In genomic region chr16:62846498-62847312, GRCm38 (mm10) we compare ENCODE assay signal across 8 mouse cellular contexts. TPM values are rescaled to one million over a fixed set of nuclear protein-coding genes. Genes with fewer than 3 reads are reported as not detected.
DNase-seq lines count a peak whose midpoint lies in the region; ATAC-seq and TF ChIP-seq lines count a peak whose summit lies in the region.

Gene Arl13b (minus strand): TSS chr16:62847040.

- TF ChIP-seq CTCF in gastrocnemius, adult 2 months (IDR thresholded peaks at IDR 0.05) = no peak
- TF ChIP-seq CTCF in hindbrain, postnatal 0 days (IDR thresholded peaks at IDR 0.05; ENCODE audit: low read depth) = no peak
- no peak for TF ChIP-seq CTCF in left cerebral cortex, adult 2 months (IDR thresholded peaks at IDR 0.05)

- peak; percentile 98 for DNase-seq in ZHBTc4 (ENCODE audit: low read depth, low spot score)
- peak; percentile 94 for DNase-seq in gastrocnemius, adult 2 months
- peak; percentile 98 for DNase-seq in hindbrain, postnatal 0 days (ENCODE audit: low spot score)
- peak; percentile 87 to 93 for DNase-seq in left cerebral cortex, adult 2 months (ENCODE audit: extremely low spot score in 1 of 2, low spot score in 2 of 2)
- peak; percentile 92 to 94 for DNase-seq in right cerebral cortex, adult 2 months (ENCODE audit: low spot score in 2 of 2)
- DNase-seq in urinary bladder, postnatal 14 days (ENCODE audit: low spot score) = peak; percentile 93

- peak within 1 kb of the TSS; percentile 97 for H3K4me2 ChIP-seq in hindbrain, postnatal 0 days (ENCODE audit: low read depth, low read length)

- H3K36me3 ChIP-seq in hindbrain, postnatal 0 days (ENCODE audit: insufficient read depth, low read length) = no peaks in the 10 kb centered on the region

- intact Hi-C loops in gastrocnemius, adult 2 months (cut with DNase I) = loop anchor here (5.0 kb wide), 1 partner anchor 59 kb away; the partner anchor contains the start of gene Nsun3
- intact Hi-C loops in left cerebral cortex, adult 2 months (cut with DNase I) = no loop called here

- WGBS in hindbrain, postnatal 0 days = under 1% methylated on average over 52 of the region's 52 CpGs

- H3K4me1 ChIP-seq in hindbrain, postnatal 0 days (ENCODE audit: insufficient read depth, low read length) = no peaks in the 10 kb centered on the region

- no peaks in the 10 kb centered on the region for H3K9me3 ChIP-seq in hindbrain, postnatal 0 days (ENCODE audit: low read length)

- peak within 1 kb of the TSS; percentile 89 for H3K27ac ChIP-seq in gastrocnemius, adult 2 months
- peak within 1 kb of the TSS; percentile 54; the same call in 1 of the 2 replicates for H3K27ac ChIP-seq in hindbrain, postnatal 0 days
- H3K27ac ChIP-seq in left cerebral cortex, adult 2 months = peak within 1 kb of the TSS; percentile 77

- peak within 1 kb of the TSS; percentile 79 for H3K9ac ChIP-seq in hindbrain, postnatal 0 days (replicated peaks; ENCODE audit: low read length)

- H3K4me3 ChIP-seq in gastrocnemius, adult 2 months = peak within 1 kb of the TSS; percentile 99
- peak within 1 kb of the TSS; percentile 97 for H3K4me3 ChIP-seq in hindbrain, postnatal 0 days (ENCODE audit: low read length)
- H3K4me3 ChIP-seq in left cerebral cortex, adult 2 months = peak within 1 kb of the TSS; percentile 89

- no peaks in the 10 kb centered on the region for H3K27me3 ChIP-seq in hindbrain, postnatal 0 days (ENCODE audit: insufficient read depth, low read length)

- ATAC-seq in common myeloid progenitor, adult 5-6 weeks (replicated peaks; ENCODE audit: low read depth, poor library complexity, severe bottlenecking) = peak; percentile 99
- peak; percentile 100 for ATAC-seq in hindbrain, postnatal 0 days
- ATAC-seq in megakaryocyte, adult 5-6 weeks (ENCODE audit: poor library complexity, severe bottlenecking) = peak; percentile 98

RNA-seq across cellular contexts. Expression of gene Arl13b, which starts in this region (rescaled TPM):
- 12.4 and 14.7 TPM in 2 replicates for total RNA-seq in common myeloid progenitor, adult 5-6 weeks (2017)
- total RNA-seq in gastrocnemius, adult 2 months (2021) = 1 to 10 TPM; 4.7 TPM
- 7.0 and 11.2 TPM in 2 replicates for total RNA-seq in hindbrain, postnatal 0 days (2014; rRNA removed)
- polyA plus RNA-seq in hindbrain, postnatal 0 days (2015; fragmentation: Nextera tagmentation; extraction: Ambion mirVana) = 12.3 TPM in 2 replicates
- total RNA-seq in left cerebral cortex, adult 2 months (2021) = 10 to 100 TPM in 1 of 2 experiments, 1 to 10 TPM in 1; 10.0 to 12.5 TPM
- 9.1 and 10.1 TPM in 2 replicates for total RNA-seq in megakaryocyte, adult 5-6 weeks (2015)
- 8.5 and 9.6 TPM in 2 replicates for total RNA-seq in megakaryocyte, adult 5-6 weeks (2017)

Comparison
In these comparisons a context has a peak if more than half of its experiments do, and no peak if none do; other contexts are left out.
1. Peak in every context shown above with its lines: DNase-seq, ATAC-seq, H3K4me3 ChIP-seq and H3K27ac ChIP-seq.